Mouse (Mus musculus) midbrain, embryonic 15.5 days (tissue): ENCODE measurements around the gene Usp25. TPM values are rescaled to one million over a fixed set of nuclear protein-coding genes. Genes with fewer than 3 reads are reported as not detected.

Source experiments
- ATAC-seq: fragments of 200-750 bp; cut with Nextera tagmentation; replicated peaks from 2 replicates; pipeline ENCODE4 v1.8.0; 2017; ENCODE audit warnings: moderate TSS enrichment
- H3K27ac ChIP-seq: fragments of 300-500 bp; sonication (generic); 2 replicates; pipeline ENCODE4 v1.5.1; 2015; ENCODE audit warnings: mild to moderate bottlenecking, inconsistent platforms
- H3K27me3 ChIP-seq: fragments of 300-500 bp; sonication (generic); replicated peaks from 2 replicates; pipeline ENCODE4 v1.6.1; 2015; ENCODE audit warnings: inconsistent platforms
- H3K36me3 ChIP-seq: fragments of 300-500 bp; sonication (generic); replicated peaks from 2 replicates; pipeline ENCODE4 v1.6.1; 2015; ENCODE audit warnings: inconsistent platforms
- H3K4me1 ChIP-seq: fragments of 300-500 bp; sonication (generic); 2 replicates; pipeline ENCODE4 v1.6.1; 2015; ENCODE audit warnings: inconsistent platforms
- H3K4me2 ChIP-seq: fragments of 300-500 bp; sonication (generic); 2 replicates; pipeline ENCODE4 v1.6.1; 2015; ENCODE audit warnings: inconsistent platforms, mild to moderate bottlenecking, moderate library complexity
- H3K4me3 ChIP-seq: fragments of 300-500 bp; sonication (generic); 2 replicates; pipeline ENCODE4 v1.5.1; 2015; ENCODE audit warnings: mild to moderate bottlenecking, inconsistent platforms
- H3K9ac ChIP-seq: fragments of 300-500 bp; sonication (generic); 2 replicates; pipeline ENCODE4 v1.6.1; 2015; ENCODE audit warnings: mild to moderate bottlenecking, inconsistent platforms
- H3K9me3 ChIP-seq: fragments of 300-500 bp; sonication (generic); 2 replicates; pipeline ENCODE4 v1.6.1; 2016; ENCODE audit warnings: inconsistent platforms
- WGBS: fragments of 180-500 bp; shearing (Covaris S2); methylation state at CpG from one replicate; pipeline ENCODE4 v1.1.7; 2015; ENCODE audit warnings: mixed read lengths; 5-methylcytosine and 5-hydroxymethylcytosine counted together
- polyA plus RNA-seq: library from polyadenylated mRNA; unstranded; fragments of >200 nt; fragmentation: Nextera tagmentation; extraction: Ambion mirVana; gene quantifications from 2 replicates; pipeline ENCODE4 v1.2.1, GENCODE M21; 2015

Usp25 gene
- polyA plus RNA-seq, 1 experiment from 2014 or later, result 9.4 TPM

DNA sequence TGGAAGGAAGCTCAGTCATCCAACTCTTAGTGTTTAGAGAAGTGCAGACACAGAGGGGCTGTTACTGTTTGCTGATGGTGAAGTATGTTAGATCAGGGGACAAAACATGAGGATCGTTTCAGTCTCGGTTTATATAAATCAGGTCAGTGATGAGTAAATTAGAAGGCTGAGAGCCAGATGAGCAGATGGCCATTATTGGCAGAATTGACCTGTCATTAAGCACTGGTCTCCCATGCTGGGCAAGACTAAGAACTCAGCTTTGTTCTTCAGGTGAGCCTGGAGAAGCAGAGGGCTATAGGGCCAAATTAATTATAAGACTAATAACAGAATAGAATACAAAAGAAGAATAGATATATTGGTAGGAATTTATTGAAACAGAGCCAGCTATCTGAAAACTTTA lies 140.3 kb downstream of the Usp25 start:
- H3K27ac ChIP-seq, result no peak overlapping the region
- ATAC-seq, result no peak
- no peaks in the 10 kb centered on the region for H3K4me1 ChIP-seq
- no peak overlapping the region for H3K4me2 ChIP-seq
- no peaks in the 10 kb centered on the region for H3K27me3 ChIP-seq
- no peak overlapping the region for H3K9ac ChIP-seq
- WGBS, result 71% methylated on average over 2 of the region's 2 CpGs
- no peaks in the 10 kb centered on the region for H3K9me3 ChIP-seq
- no peak overlapping the region for H3K4me3 ChIP-seq
- no peaks in the 10 kb centered on the region for H3K36me3 ChIP-seq

- no peak overlapping the region for H3K27ac ChIP-seq
- no peak for ATAC-seq
- H3K9ac ChIP-seq, result no peak overlapping the region
- no peaks in the 10 kb centered on the region for H3K36me3 ChIP-seq
- H3K4me2 ChIP-seq, result no peak overlapping the region
- no peak overlapping the region for H3K4me3 ChIP-seq
- H3K27me3 ChIP-seq, result no peaks in the 10 kb centered on the region
- WGBS, result 88% methylated on average over 1 of the region's 1 CpGs
- no peaks in the 10 kb centered on the region for H3K4me1 ChIP-seq
- no peaks in the 10 kb centered on the region for H3K9me3 ChIP-seq
Observed at GRCm38 (mm10) chr16:77154831-77155230, 141.3 kb downstream of the Usp25 start.
